Mouse (Mus musculus) thymus, postnatal 4 days (tissue): ENCODE measurements around the gene E130208F15Rik.

Source experiments
- DNase-seq: peaks from one replicate; pipeline ENCODE4 v3.0.0; 2021

The E130208F15Rik gene

DNA sequence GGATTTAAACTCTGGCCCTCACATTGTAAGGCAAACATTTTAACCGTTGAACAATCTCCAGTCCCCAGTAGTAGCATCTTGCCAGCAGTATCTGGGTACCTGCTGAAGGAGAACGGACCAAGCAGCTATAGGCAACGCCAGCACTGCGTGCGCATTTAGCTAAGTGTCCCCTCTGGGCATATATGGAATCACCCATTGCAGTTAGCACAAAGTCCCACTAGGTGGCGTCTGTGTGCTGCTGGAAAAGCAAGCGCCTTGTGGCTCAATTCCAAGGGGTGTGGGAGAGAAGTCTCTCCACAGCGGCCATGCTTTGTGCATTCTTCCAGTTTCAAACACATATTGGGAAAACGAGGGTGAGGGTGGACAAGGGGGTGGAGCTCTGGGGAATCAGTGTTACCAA is 14.8 kb downstream of the E130208F15Rik start:
- peak; percentile 81 for DNase-seq

DNA sequence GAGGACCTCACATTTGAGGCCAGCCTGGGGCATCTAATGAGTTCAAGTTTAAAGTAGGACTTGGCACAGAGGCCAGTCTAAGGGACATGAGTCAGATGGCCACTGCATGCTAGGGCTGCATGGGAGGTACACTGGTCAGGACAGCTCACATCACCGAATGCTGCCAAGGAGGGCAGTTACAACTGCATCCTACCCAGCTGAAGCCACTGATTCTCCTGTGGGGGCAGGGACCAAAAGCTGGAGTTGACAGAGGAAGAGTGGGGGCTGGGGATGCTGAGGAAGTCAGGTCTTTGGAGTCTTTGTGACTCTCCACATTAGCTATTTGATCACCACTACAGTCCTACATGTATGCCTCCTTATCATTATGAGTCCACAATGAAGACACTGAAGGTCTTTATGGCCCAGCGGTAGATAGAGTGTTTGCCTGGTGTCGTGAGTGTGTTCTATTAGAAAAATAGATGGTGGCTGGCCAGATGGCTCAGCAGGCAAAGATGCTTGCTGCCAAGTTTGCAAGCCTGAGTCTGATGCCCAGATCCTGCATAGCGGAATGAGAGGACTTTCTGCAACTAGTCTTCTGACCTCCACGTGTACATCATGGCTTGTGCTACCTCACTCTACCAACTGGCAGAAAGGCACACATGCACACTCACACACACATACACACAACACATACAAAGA is 18.0 kb downstream of the E130208F15Rik start:
- no peak for DNase-seq

DNA sequence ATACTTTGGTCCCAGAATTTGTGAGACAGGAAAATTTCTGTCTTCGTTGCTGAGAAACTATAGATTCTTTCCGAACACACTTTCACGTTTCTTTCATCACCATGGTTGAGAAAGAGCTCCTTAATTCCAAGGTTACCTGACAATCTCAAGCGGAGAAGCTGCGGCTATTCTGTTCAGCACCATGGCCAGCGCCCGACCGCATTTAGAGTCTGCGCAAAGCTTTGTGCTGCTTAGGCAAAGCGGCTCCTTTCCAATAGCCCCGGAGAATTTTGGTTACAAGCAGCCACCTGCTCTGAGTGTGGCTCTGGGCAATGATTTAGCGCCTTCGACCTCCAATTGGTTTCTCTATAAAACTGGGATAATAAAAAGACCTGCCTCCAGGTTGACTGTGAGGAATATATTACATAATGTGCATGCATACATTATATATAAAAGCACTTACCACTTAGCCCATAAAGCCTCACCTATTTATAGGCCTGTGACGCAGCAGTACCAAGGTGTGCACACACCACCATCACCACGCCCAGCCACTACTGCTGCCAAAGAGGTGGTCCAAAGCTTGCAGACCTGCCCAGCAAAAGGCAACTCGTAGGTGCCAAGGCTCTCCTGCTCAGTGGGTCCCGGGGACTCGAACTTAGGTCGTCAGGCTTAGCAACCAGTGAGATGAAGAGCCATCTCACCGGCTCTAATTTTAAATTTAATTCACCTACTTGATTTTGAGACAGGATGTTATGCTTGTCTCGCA is 25.3 kb downstream of the E130208F15Rik start:
- DNase-seq = peak; percentile 89

DNA sequence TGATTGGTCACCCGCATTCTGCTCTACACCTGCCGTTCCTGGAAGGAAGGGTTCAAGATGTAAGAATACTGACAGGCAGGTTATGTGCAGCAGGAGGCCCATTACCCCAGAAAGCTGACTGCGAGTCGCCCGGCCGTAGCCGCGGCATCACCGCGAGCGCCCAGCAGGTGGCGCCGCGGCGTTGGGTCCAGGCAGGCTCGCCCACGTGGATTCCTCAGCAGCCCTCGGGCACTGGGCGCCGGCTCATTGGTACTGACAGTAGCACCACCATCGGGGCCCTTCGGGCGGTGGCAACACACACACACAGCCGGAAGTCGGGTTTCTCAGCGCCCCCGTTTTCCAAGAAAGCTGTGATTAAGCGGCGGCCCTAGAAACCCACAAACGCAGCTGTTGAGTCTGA is 26.3 kb downstream of the E130208F15Rik start:
- peak; percentile 81 for DNase-seq

DNA sequence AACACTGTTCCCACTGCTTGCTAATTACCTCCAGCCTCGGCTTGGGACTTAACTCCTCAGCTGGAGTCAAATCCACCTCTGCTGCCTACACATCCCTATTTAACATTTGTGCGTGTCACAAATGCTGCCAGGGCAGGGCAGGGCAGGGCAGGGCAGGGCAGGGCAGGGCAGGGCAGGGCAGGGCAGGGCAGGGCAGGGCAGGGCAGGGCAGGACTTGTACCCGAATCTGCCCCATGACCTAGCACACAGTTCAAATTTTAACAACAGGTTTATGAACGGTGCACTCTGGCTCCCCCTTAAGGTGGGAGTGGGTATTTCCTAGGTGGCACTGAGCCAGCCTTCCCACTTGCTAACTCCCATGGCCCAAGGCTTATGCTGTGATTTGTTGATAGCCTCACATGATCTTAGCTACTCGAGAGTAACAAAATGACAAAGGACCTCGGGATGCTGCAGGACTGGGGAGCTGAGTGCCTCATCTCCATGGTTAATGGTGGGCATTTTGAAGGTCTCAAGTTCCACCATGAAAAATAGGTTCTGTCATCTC is 31.8 kb downstream of the E130208F15Rik start:
- peak; percentile 76 for DNase-seq

DNA sequence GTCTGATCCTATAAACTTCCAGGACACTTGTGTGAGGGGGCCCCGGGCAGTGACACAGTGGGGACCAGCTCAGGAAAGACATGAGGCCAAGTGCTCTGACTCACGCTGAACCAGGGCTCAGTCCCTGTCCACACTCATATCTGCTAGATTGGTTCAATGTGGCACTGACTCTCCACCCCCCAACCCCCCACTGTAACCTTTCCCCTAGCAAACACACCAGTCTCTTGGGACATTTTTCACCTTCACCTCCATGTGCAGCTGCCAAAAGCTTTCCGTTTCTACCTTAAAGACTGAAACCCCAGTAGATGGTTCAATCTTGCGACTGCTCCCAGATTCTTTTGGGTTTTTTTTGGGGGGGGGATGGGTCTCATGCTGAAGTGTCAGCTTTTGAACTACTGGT is 32.5 kb downstream of the E130208F15Rik start:
- no peak for DNase-seq

DNA sequence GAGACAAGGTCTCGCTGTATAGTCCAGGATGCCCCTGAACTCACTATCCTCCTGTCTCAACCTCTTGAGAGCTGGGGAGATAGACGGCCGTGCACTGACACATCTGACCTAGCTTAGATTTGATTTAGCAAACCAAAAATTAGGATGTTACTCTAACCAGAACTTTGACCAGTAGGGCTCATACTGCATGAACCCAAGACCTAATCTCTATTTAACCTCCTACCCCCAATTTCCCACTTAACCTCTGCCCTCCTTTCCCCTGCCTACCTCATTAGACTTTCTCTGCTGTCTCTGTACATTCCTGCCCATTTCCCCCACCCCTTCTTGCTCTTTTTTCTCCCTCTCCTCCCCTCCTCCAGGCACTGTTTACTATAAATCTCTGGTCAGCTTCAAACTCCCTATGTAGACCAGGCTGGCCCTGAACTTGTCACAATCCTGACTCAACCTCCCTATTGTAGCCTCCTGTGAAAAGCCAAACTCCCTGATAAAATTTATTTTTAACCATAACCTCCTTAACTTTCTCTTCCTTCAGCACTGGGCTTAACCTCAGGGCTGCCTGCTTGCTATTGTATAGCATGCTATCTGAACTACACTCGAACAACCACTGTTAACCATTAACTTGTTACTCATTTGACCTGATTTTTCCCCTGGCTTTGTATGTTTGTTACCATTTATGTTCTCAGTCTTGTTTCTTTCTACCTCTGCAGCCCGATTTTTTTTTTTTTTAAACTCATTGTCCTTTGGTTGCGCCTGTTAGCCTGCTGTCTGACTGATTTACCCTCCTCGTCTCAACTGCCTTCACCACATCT is 37.0 kb downstream of the E130208F15Rik start:
- no peak for DNase-seq

DNA sequence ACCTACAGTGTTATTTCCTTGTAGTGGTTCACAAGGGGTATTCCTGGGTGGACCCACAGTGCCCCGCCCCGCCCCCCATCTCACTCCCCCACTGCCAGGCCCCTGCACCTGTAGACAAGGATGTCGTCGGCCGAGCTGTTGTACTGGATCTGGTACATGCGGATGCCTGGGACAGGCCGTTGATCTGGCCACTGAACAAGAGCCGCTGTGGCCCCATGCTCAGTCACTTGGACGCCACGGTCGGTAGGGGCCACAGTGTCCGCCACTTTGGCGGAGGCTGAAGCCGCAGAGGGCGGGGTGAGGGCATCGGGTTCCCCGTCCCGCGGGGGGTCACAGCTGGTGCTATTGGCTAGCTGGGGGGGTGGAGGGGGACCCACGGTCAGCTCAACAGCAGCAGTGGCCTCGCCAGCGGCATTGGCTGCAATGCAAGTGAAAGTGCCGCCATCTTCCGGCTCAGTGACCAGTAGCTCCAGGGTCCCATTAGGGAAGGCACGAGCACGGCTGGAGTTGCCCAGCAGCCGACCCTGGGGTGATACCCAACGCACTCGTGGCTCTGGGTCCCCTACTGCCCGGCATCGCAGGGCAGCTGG is 37.8 kb downstream of the E130208F15Rik start:
- DNase-seq = no peak

DNA sequence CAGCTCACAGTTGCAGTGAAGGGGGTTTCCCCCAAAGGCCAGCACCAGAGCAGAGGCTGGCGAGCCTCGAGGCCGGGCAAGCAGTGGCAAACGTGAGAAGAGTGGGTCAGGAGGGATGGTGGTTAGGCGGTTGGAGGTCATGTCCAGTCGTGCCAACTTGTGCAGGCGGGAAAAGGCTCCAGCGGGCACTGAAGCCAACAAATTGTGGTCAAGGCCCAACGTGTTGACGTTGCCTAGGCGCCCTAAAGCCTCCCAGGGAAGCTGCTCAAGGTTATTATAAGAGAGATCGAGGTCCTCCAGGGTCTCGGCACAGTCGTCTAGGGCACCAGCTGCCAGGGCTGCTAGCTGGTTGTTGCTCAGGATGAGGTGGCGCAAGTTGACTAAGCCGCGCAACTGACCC is 38.5 kb downstream of the E130208F15Rik start:
- DNase-seq = no peak

DNA sequence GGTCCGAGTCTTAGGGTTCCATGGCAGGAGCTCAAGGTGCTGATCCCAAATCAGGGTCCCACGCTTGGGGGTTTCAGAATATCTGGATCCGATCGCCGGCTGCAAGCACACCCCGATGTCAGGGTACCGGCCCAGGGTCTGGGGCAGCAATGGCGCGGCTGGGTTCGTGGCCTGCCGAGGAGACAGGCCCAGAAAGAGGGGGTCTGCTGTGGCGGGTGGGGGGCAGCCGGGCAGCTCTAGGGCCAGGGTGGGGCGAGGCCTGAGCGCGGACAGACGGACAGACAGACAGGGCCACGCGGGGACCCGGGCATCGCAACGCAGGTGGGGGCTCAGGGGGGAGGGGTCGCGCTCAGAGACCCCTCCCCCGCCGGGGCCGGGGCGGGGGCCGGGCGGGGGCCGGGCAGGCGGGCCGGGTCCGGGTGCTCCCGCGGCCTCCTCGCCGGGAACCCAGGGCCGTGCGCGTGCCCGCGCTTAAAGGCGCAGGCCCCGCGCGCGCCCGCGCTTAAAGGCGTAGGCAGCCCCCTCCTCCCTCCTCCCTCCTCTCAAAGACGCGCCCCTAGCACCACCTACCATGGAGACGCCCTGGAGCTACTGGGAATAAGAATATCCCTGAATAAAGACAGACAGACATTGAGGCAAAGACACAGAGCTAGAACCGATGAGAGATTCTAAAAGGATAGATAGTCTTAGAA is 41.3 kb downstream of the E130208F15Rik start, which contains the start of gene Lrfn3:
TSS of gene Lrfn3 (minus strand) at position 121 of the 692 bp plus-strand sequence.
- DNase-seq = peak; percentile 29

DNA sequence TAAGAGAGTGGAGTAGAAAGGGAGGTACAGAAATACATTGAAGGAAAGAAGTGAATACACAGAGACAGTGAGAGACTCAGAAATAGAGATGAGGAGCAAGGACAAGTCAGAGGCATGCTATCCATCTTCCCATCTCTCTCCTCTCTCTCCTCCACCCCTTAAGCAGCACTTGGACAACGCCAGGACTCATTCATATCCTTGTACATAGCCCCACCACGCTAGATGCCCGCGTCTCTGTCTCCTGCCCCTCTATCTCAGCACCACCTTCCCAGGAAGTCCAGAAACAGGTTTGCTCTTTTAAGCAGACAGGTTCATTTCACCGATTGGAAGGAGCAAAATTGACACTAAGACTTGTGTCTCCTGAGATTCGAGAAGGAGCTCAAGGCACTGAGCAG is 41.8 kb downstream of the E130208F15Rik start:
- DNase-seq = no peak

DNA sequence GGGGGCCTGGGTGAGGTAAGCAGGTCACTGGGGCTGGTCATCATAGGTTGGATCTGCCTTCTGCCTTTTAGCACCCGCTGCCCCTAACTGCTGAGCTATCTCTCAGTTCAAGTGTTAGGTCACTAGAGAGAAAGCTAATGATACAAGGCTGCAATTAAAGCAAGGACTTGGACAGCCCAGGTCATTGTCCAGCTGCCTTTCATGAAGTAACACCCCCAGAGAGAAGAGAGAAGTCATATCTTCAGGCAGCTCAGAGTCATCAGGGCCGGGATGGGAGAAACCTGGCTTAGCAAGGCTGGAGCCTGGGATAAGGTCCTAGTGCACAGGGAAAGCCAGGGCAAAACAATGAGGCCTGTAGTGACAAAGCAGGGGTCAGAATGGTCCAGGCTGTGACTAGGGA is 45.9 kb downstream of the E130208F15Rik start:
- DNase-seq = no peak
